Mouse (Mus musculus) heart, adult 2 months (tissue): Measurements from ENCODE around the gene Umad1. TPM values are rescaled to one million over a fixed set of nuclear protein-coding genes. Genes with fewer than 3 reads are reported as not detected.
A peak's percentile ranks its signal among the peaks of the same experiment; 100 is the strongest.

Experiments
- DNase-seq, 2 experiments: peaks; one replicate each; pipeline ENCODE4 v3.0.0; 2021
- H3K27ac ChIP-seq: fragments of 200-600 bp; 2 replicates; pipeline ENCODE4 v1.8.1; 2022
- H3K27me3 ChIP-seq: fragments of 200-500 bp; 2 replicates; pipeline ENCODE4 v1.6.1; 2012; ENCODE audit warnings: mild to moderate bottlenecking, low read length, inconsistent platforms, mixed read lengths; ENCODE audit not compliant: control insufficient read depth, insufficient read depth
- H3K36me3 ChIP-seq: fragments of 200-500 bp; 2 replicates; pipeline ENCODE4 v1.6.1; 2012; ENCODE audit warnings: low read length, inconsistent platforms; ENCODE audit not compliant: control insufficient read depth, insufficient read depth
- H3K4me1 ChIP-seq: fragments of 200-500 bp; 2 replicates; pipeline ENCODE4 v1.6.1; 2011; ENCODE audit warnings: low read length; ENCODE audit not compliant: control insufficient read depth, insufficient read depth
- H3K4me3 ChIP-seq: fragments of 200-600 bp; 2 replicates; pipeline ENCODE4 v1.8.1; 2022
- H3K79me2 ChIP-seq: fragments of 200-500 bp; replicated peaks from 2 replicates; pipeline ENCODE4 v1.6.1; 2012; ENCODE audit warnings: mild to moderate bottlenecking, inconsistent platforms, low read length, moderate library complexity, mixed read lengths; ENCODE audit not compliant: control insufficient read depth, insufficient read depth
- H3K9ac ChIP-seq: fragments of 200-500 bp; 2 replicates; pipeline ENCODE4 v1.6.1; 2012; ENCODE audit warnings: low read depth, mild to moderate bottlenecking, control low read depth, inconsistent platforms, low read length, mixed read lengths
- CTCF ChIP-seq: fragments of 200-600 bp; IDR thresholded peaks from 2 replicates; pipeline ENCODE4 v1.8.1; 2022; ENCODE audit warnings: antibody characterized with exemption, mild to moderate bottlenecking, moderate library complexity
- EP300 ChIP-seq: fragments of 200-500 bp; IDR thresholded peaks from 2 replicates; pipeline ENCODE4 v1.6.1; 2011; ENCODE audit warnings: low read depth, low read length, control low read depth; ENCODE audit not compliant: insufficient read depth
- POLR2A ChIP-seq: fragments of 200-500 bp; IDR thresholded peaks from 2 replicates; pipeline ENCODE4 v1.6.1; 2011; ENCODE audit warnings: mild to moderate bottlenecking, low read depth, low read length, control low read depth; ENCODE audit not compliant: insufficient read depth
- WGBS: fragments of 180-500 bp; shearing (Covaris S2); methylation state at CpG from one replicate; pipeline ENCODE4 v1.1.7; 2018; 5-methylcytosine and 5-hydroxymethylcytosine counted together
- intact Hi-C: fragments of 180-260 bp; cut with DNase I; formaldehyde crosslinking; loops from one replicate; pipeline ENCODE4 v1.15.1; 2025
- polyA plus RNA-seq: library from polyadenylated mRNA; depleted of rRNA; stranded (reverse); fragments of >200 nt; gene quantifications from 2 replicates; pipeline ENCODE4 v1.2.3, GENCODE M21; 2012
- total RNA-seq, 2 experiments: library from RNA; stranded (reverse); gene quantifications; 2 replicates each; pipeline ENCODE4 v1.2.3; 2021

Gene Umad1
- total and polyA plus RNA-seq, 3 experiments = 7.3 to 14.0 (median 12.5) TPM

DNA sequence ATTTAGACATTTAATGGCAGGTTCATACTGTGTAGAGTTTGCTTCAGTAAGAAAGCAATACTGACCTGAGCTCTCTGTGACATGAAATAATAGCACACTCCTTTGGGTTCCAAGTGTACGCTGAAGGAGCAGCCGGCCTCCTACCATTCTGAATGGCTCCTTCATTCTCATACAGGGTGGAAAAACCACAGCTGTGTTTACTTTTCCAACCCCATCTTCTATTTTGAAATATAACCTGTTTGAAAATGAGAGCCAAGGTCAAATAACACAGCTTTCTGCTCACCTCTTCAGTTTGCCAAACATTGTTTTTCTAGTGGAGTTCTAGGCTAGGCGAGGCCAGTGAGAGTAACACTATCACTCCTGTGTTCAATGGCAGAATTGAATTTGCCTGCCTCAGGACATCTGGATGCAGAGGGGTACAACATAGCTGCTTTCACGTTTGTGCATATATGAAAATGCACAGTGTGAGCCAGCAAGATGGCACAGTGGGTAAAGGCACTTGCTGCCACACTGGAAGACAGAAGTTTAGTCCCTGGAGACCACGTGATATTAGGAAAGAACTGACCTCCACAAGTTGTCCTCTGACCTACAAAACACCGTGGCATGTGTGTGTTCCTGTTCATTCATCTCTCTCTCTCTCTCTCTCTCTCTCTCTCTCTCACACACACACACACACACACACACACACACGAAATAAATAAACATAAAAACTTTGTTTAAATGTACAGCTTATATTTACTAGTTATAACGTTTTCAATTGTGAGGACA is 157.9 kb downstream of the Umad1 start:
- Histone ChIP-seq H3K27me3 (no peaks in the 10 kb centered on the region), H3K4me1 (no peaks in the 10 kb centered on the region; the same call in 1 of the 2 replicates), H3K79me2 (no peaks in the 10 kb centered on the region), H3K27ac (no peak overlapping the region), H3K36me3 (no peaks in the 10 kb centered on the region), H3K9ac (no peak overlapping the region), H3K4me3 (no peak overlapping the region)
- 85% methylated on average over 8 of the region's 8 CpGs for WGBS
- TF ChIP-seq CTCF = no peak
- TF ChIP-seq EP300 = no peak
- no peak for TF ChIP-seq POLR2A
- no peak for DNase-seq
- intact Hi-C loops = no loop called here

DNA sequence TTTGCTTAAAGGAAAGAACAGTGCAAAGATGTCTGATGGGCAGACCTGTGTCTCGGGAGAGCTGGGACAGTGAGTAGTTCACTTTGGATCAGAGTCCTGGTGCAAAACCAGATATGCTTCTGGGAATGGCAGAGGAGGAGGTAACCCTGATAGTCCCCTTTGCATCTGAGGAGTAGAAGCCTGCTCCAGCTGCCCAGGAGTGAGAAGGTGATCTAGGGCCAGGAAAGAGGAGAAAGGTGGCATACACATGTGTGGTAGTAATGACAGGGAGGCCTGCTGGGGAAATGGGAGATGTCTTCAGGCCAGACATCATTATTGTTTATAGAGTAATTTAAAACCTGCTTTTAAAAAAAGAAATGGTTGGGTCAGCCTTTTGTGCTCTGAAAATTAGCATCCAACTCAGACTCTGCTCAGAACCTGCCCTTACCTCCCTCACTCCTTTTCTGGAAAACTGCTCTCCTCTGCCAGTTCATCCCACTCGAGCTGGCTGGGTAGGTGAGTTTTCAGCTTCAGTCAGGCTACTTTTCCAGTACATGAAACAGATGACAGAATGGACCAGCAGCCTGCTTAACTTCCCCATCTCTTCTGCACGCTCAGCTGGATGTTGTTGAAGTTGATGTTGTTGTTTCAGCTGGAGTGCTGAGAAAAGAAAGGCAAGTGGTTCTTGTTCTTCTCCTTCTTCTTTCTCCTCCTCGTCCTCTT is 160.5 kb downstream of the Umad1 start:
- H3K9ac ChIP-seq = no peak overlapping the region
- intact Hi-C loops = no loop called here
- no peaks in the 10 kb centered on the region for H3K27me3 ChIP-seq
- H3K79me2 ChIP-seq = no peaks in the 10 kb centered on the region
- 58% methylated on average over 4 of the region's 4 CpGs for WGBS
- no peak overlapping the region for H3K4me3 ChIP-seq
- H3K4me1 ChIP-seq = peaks cover 1% of the 10 kb centered on the region
- no peak for TF ChIP-seq EP300
- no peak for TF ChIP-seq CTCF
- no peak for TF ChIP-seq POLR2A
- no peak overlapping the region for H3K27ac ChIP-seq
- H3K36me3 ChIP-seq = peaks cover 1% of the 10 kb centered on the region
- DNase-seq = no peak

GRCm38 (mm10) chr6:8420187-8420503 is 161.1 kb downstream of the Umad1 start:
- H3K9ac ChIP-seq = no peak overlapping the region
- H3K27me3 ChIP-seq = no peaks in the 10 kb centered on the region
- H3K36me3 ChIP-seq = peaks cover 1% of the 10 kb centered on the region
- H3K79me2 ChIP-seq = no peaks in the 10 kb centered on the region
- no peak for DNase-seq
- H3K4me3 ChIP-seq = no peak overlapping the region
- intact Hi-C loops = no loop called here
- peaks cover 1% of the 10 kb centered on the region for H3K4me1 ChIP-seq
- H3K27ac ChIP-seq = no peak overlapping the region
- 85% methylated on average over 1 of the region's 1 CpGs for WGBS
- TF ChIP-seq POLR2A (no peak), CTCF (no peak), EP300 (no peak)

- no peak overlapping the region for H3K9ac ChIP-seq
- H3K4me1 ChIP-seq = peaks cover 1% of the 10 kb centered on the region
- no peak overlapping the region for H3K27ac ChIP-seq
- H3K79me2 ChIP-seq = no peaks in the 10 kb centered on the region
- no peak for DNase-seq
- no peak overlapping the region for H3K4me3 ChIP-seq
- WGBS = 76% methylated on average over 5 of the region's 5 CpGs
- peaks cover 1% of the 10 kb centered on the region for H3K36me3 ChIP-seq
- no peaks in the 10 kb centered on the region for H3K27me3 ChIP-seq
- no peak for TF ChIP-seq EP300
- no peak for TF ChIP-seq POLR2A
- intact Hi-C loops = no loop called here
These were observed 162.3 kb downstream of the Umad1 start for GRCm38 (mm10) chr6:8421421-8421820.

DNA sequence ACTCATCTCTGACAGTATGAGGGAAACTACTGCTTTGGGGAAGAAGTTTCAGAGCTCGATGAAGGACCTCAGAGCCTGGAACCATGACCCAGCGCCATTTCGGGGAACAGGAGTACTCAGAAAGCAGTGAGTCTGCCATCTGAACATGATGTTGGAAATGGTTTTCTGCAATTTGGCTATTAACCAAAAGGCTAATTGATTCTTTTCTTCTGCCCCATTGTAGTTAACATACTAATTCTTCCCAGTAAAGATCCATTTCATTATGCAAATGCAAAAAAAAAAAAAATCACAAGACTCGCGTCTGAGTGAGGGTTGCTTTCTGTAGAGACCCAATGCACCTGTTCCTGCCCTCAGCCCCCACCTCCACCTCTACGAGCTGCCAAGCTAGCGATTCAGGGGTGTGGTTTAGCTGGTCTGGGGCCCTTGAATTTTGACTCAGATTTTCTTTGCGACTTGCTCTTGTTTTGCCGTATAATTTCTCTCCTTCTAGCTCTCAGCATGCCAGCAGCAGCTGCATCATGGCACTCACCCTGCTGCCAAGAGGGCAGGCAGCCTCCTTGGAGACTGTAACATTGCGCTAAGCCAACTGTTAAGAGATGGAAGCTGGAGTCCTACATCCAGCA is 163.0 kb downstream of the Umad1 start:
- Histone ChIP-seq H3K27ac (no peak overlapping the region), H3K79me2 (no peaks in the 10 kb centered on the region), H3K36me3 (peaks cover 1% of the 10 kb centered on the region), H3K27me3 (no peaks in the 10 kb centered on the region), H3K4me3 (no peak overlapping the region), H3K9ac (no peak overlapping the region), H3K4me1 (peaks cover 1% of the 10 kb centered on the region)
- DNase-seq = peak in 1 of 2 experiments; percentile 11
- 79% methylated on average over 10 of the region's 10 CpGs for WGBS
- intact Hi-C loops = no loop called here
- no peak for TF ChIP-seq POLR2A
- TF ChIP-seq CTCF = no peak
- no peak for TF ChIP-seq EP300

- H3K27ac ChIP-seq = no peak overlapping the region
- peaks cover 1% of the 10 kb centered on the region for H3K36me3 ChIP-seq
- intact Hi-C loops = no loop called here
- 92% methylated on average over 2 of the region's 2 CpGs for WGBS
- no peak for TF ChIP-seq CTCF
- no peak for TF ChIP-seq POLR2A
- no peak for TF ChIP-seq EP300
- no peak overlapping the region for H3K9ac ChIP-seq
- no peaks in the 10 kb centered on the region for H3K27me3 ChIP-seq
- no peak overlapping the region for H3K4me3 ChIP-seq
- no peak for DNase-seq
- H3K4me1 ChIP-seq = peaks cover 1% of the 10 kb centered on the region
- H3K79me2 ChIP-seq = no peaks in the 10 kb centered on the region
These were observed 164.1 kb downstream of the Umad1 start for GRCm38 (mm10) chr6:8423142-8423541.
